Mouse (Mus musculus): ENCODE results near the gene Zfp37.
"Not testable (repeated sequence)": the region's sequence is repeated elsewhere in the genome, so short reads cannot be mapped to it uniquely, and the experiment has no call there.

Zfp37 gene

DNA sequence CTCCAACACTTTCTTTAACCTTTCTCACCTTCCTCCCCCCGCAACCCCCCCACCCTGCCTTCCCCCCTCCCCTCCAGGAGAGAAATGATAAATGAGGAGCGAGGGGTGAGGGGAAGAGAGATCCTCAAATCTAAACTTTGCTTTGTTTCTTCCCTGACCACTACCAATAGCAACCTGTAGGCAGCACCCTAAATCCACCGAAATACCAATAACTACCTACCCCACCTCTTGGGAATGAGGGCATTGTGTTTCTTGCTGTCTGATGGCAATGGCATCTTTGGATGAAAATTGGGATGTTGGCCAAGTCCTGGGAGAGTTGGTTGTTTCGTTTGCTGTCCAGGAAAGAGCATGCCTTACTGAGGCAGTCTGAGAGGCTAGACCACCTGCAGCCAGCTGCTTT lies 20.8 kb downstream of the Zfp37 start:
- DNase-seq (ENCODE audit: low spot score) = no peak

GRCm38 (mm10) chr4:62208696-62209380 lies 22.0 kb downstream of the Zfp37 start:
- DNase-seq (ENCODE audit: low spot score) = no peak

DNA sequence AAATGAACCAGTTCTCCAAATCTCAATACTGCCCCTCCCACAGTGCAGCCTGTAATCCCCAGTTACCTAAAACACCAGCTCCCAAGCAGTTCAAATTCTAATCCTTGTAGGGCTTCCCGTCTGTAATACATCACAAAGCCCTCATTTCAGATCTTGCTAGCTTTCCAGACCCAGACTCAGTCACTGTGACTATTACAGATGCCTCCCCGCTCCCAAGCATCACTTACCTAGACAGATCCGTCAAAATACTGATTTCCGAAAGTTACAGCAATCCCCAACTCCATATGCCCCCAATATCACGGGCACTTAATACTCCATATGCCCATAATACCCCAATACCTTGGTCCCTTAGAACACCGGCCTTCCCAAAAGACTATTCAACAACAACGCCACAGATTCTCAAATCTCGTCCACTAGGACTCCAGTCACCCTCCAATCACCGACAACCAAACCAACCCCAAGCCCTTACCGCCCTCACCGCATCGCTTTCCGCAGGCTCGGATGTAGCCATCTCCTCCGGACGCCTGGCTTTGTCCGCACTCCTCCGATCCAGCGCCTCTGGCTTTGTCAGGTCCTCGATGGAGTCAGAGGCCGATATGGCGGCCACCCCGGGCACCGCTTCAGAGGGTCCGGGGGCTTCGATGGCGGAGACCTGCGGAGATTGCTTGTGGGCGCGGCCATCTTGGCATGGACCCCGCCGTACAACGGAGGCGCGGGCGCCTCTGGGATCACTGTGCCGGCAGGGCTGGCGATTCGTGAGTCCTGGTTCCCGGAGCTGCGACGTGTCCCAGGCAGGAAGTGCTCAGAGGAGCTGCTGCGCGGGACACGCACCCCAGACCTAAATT lies 22.8 kb downstream of the Zfp37 start:
- peak; percentile 88 for DNase-seq (ENCODE audit: low spot score)

- no peak for DNase-seq (ENCODE audit: low spot score)
Measured at GRCm38 (mm10) chr4:62199923-62200529, 30.8 kb downstream of the Zfp37 start.

DNA sequence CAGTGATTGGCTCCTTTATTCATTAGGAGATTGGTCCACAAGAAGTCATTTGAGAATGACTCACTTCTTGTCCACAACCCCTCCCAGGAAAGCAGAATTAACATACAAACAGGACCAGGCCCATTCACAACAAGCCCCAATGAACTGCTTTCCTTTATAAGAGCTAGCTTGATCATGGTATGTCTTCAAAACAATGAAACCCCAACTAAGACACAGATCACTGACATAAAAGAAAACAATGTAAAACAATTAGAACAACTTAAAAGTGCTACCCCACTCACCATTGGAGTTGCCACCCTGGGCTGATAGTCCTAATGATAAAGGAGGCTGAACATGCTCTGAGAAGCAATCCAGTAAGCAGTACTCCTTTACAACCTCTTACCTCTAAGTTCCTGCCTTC lies 42.1 kb downstream of the Zfp37 start:
- DNase-seq (ENCODE audit: low spot score) = no peak

GRCm38 (mm10) chr4:62177282-62177681 lies 53.6 kb downstream of the Zfp37 start:
- DNase-seq (ENCODE audit: low spot score) = peak; percentile 57

GRCm38 (mm10) chr4:62174471-62174870 lies 56.4 kb downstream of the Zfp37 start:
- no peak for DNase-seq (ENCODE audit: low spot score)

- not testable (repeated sequence) for DNase-seq (ENCODE audit: low spot score)
Measured at GRCm38 (mm10) chr4:62167636-62168035, 63.2 kb downstream of the Zfp37 start.

DNA sequence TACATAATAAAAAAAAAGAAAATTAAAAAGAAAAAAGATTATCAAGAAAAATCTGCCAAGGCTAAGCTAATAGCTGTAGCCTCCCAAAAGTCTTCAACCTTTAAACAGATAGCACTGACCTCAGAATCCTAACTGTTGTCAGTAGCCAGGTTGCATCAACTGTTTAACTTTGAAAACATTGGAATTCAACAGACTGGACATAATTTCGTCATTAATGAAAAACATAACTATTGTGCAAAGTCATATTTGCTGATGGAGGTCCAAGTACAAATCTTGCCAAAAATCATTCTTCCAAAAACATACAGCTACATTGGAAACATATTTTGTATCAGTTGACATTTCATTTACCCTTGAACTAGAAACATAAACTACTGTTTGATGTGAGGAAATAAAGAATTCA lies 72.4 kb downstream of the Zfp37 start:
- no peak for DNase-seq (ENCODE audit: low spot score)

DNA sequence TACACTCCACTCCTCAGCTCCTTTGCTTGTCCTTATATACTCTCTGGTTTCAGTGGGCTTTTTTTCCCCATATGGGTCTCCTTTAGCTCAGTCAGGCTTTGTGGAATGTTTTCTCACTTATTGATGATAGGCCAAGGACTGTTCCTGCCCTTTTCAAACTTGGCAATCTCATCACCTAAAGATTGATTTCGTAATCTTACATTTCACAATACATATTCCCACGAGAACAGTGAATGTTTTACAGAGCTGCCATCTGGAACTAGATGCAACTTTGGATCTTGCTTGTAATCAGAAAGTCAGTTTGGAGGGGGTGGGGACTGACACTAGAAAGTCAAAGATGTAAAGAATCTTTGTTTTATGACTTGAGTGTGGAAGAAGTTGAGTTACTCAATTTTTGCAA lies 80.0 kb downstream of the Zfp37 start, which contains the start of gene Mup21:
Mup21 (minus strand) TSS at position 53 of the 400 bp plus-strand sequence.
- no peak for DNase-seq (ENCODE audit: low spot score)
